Mouse (Mus musculus): ENCODE data around the gene Gusb.

Gusb gene

DNA sequence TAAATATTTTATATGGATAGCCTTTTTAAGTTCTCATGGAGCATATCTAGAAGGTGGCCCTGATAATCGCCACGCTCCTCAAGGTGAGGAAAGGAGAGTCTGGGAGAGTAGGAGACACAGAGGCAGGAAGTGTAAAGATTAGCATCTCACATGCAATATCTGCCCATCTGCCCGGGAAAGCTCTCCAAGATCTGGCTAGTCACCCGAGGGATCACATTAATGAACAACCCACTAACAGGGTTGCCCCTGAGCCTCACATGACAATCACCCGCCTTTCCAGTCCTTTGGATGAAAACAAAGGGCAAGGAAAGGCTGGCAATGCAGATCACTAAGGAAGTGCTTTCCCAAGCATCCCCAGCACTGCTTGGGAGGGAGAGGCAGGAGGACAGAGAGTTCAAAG, 24.3 kb upstream of the Gusb start:
- in situ Hi-C loops (cut with MboI), result loop anchor here (25.0 kb wide), 1 partner anchor 110 kb away; the partner anchor contains the start of gene Kctd7

DNA sequence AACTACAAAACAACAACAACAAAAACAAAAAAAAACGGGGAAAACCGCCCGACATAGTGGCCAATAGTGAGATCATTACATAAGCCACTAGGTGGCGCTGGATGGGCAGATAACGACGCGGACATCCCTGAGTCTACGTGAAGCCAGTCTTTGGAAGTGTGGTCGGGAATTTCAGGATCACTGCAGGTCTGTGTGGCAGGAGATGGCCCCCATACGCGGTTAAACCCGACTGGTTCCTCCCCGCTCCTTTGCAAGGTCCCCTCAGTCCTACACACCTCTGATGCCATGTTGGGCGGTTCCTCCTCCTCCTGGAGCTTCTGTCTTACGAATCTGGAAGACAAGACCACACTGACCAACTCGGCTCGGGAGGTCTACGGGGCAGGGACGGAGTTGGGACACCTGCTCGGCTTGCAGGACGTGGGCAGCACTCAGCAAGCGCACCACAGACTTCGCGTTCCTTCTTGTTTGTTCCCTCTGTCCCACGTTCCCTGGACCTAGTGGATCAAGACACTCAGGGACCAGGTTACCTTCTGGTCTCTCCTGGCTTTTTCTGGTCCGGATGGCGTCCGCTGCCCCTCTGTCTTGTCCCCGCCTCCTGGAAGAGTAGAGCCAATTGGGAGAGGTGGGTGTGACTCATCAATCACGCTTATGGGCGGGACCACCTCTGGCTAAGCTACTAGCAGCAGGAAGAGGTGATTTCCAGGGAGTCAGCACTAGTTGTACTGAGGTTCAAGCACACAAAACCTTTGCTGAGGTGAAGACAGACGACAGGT, 21.1 kb upstream of the Gusb start:
- in situ Hi-C loops (cut with MboI), result no loop called here

DNA sequence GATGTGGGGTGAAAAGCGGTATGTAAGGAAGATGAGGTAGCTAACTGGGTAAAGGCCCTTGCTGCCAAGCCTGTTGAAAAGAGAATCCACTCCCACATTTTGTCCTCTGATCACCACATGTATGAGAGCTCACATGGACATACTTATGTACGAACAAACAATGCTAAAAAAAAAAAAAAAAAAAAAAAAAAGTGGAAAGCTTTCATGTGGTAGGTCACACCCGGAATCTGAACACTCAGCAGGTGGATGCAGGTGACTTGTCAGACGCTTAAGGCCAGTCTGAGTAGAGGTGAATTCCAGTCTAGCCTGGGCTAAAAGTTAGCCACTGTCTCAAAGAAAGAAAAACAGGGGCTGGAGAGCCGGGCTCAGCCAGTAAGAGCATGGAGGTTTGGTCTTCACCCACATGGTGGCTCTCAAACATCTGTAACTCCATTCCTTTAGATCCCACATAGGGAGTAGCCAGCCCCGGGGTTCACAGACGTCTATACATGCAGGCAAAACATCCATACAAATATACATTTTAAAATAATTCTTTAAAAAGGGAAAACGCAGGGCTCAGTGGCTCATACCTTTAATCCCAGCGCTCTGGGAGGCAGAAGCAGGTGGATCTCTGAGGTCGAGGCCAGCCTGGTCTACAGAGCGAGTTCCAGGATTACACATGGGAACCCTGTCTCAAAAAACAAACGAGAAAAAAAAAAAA, 20.4 kb upstream of the Gusb start:
- in situ Hi-C loops (cut with MboI), result no loop called here

DNA sequence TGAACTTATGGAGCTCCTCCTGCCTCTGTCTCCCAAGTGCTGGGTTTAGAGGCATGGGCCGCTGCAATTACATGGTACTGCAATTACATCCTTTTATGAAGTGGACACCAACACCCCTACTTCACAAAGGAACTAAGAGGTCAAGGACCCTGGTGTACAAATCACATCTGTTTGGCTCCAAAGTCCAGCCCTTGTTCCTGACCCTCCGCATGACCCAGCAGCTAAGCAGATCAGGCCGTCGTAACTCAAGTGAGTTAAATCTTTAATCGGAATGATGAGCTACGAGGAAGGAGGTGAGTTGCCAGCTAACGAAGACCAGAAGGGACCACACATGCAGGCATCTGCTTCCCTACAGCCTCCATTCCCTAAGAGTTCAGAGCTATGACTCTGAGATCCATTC, 19.5 kb upstream of the Gusb start:
- in situ Hi-C loops (cut with MboI), result no loop called here

DNA sequence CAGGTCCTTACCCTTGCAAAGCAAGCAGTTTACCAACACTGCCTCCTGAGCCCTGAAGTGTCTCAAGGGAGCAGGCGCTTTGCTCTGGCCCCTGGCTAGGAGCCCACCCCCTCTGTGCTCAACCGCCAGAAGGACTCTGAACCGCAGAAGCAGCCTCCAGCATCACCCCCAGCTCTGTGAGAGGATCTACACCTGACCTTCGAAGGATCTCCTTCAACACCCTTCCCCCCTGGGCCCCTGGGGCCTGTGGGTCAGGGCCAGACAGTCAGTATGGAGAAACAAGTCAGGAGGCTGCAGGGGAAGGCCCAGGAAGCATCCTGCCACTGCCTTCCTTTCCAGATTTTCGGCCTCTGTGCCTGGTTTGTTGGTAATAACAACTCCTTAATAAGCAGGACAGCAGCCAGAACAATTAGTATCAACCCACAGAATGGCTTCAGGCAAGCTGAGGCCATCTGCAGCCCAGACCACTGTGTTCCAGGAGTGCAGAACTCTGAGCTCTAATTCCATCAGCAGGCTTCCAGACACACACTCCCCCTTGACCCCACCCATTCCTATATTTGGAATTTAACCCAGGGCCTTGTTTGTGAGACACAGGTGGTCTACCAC, 18.6 kb upstream of the Gusb start:
- in situ Hi-C loops (cut with MboI), result no loop called here

DNA sequence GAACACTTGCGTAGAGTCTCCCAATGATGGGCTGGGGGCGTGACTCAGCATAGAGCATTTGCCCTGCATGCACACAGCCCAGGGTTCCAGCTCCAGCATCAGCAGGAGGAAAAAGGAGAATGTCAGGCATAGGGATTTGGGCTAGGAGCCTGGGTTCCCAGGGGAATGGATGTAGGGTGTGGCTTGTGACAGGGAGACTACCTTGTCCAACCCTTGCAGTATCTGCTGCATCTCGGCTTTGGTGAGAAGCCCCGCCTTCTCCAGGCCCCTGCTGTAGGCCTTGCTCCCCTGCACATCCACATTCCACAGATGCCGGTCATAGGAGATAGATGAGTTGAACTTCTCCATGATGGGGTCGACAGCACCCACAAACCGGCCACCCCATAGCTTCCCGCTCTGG, 16.6 kb upstream of the Gusb start:
- in situ Hi-C loops (cut with MboI), result no loop called here

DNA sequence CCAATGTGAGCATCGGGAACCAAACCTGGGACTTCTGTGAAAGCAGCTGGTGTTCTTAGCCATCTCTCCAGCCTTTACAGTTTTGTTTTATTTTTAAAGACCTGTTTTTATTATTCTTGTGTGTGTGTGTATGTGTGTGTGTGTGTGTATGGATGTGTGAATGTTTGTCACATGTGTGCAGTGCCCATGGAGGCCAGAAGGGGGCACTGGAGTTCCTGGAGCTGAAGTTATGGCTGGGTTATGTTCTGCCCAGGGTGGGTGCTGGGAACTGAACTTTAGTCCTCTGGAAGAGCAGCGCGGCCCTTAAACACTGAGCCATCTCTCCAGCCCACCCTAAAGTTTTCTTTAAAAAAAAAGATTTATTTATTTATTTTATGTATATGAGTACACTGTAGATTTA, 12.3 kb upstream of the Gusb start:
- in situ Hi-C loops (cut with MboI), result no loop called here

DNA sequence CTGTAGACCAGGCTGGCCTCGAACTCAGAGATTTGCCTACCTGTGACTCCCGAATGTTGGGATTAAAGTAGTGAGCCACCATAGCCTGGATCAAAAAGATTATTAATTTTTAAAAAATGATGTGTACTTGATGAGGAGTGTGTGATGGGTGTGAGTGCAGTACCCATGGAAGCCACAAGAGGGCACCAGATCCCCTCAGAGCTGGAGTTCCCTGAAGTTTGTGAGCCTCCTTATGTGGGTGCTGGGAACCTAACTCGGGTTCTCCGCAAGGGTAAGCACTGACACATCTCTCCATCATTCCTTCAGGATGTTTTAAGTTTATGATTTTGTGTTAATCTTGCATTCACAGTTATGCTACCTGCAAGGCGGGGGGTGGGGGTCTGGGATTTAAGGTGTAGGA, 8.1 kb upstream of the Gusb start:
- in situ Hi-C loops (cut with MboI), result no loop called here

DNA sequence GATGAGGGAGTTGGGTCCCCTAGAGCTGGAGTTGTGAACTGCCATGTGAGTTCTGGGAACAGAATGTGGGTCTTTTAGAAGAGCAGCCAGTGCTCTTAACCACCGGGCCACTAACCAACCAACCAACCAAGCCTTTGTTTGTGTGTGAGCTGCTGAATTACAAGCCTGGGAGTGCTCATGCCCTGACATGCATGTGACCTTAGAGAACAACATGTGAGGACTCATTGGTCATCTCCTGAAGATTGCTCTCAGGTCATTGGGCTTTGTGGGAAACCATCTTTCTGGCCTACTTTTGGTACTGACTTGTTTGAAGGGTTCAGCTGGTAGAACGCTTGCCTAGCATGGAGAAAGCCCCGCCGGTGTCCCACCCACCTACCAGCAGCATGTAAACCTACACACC, 6.9 kb upstream of the Gusb start:
- in situ Hi-C loops (cut with MboI), result no loop called here

DNA sequence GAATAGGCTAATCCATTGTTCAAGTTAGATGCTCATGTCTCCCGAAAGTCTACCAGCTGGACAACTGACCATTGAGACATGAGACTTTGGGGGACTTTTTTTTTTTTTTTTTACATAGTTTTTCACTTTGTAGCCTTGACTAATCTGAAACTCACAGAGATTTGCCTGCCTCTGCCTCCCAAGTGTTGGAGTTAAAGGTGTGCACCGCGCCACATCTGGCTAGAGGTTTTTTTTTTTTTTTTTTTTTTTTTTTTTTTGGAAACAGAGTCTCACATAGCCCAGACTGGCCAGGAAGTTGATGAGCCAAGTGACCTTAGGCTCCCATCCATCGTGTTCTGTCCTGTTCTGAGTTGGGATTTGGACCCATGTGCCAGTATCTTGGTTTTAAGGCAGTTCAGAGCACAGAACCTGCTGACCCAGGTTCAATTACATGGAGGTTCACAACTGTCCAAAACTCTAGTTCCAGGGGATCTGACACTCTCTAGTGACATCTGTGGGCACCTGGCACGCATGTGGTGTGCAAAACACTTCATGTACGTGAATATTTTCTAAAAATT, 5.3 kb upstream of the Gusb start:
- in situ Hi-C loops (cut with MboI), result no loop called here

DNA sequence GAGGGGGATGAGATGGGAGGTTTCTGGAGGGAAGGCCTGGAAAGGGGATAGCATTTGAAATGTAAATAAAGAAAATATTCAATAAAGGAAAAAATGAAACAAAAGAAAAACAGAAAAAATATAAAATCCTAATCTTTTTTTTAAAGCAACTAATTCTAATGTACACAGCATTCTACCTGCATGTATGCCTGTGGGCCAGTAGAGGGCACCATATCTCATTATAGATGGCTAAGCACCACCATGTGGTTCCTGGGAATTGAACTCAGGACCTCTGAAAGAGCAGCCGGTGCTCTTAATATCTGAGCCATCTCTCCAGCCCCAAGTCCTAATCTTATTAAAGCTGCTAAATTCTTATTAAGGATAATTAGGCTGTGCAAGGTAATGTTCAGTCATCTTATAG, 4.5 kb upstream of the Gusb start:
- in situ Hi-C loops (cut with MboI), result no loop called here

DNA sequence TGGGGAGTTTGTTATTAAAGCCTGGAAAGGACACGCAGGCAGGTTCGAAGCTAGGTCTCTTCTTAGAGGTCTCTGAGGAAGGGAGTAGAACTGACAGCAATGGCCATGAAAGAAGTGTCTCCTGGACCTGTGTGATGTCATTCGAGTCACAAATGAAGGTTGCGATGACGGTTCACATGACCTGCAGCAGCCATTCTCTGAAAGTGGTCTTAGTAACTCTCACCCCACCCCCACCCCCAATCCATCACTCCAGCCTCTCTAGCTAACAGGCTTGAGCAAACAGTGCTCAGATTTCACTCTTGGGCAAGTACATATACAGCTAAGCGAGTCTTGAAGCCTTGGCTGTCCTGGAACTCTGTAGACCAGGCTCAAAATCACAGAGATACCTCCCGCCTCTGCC, 380 bp upstream of the Gusb start:
- in situ Hi-C loops (cut with MboI), result no loop called here

DNA sequence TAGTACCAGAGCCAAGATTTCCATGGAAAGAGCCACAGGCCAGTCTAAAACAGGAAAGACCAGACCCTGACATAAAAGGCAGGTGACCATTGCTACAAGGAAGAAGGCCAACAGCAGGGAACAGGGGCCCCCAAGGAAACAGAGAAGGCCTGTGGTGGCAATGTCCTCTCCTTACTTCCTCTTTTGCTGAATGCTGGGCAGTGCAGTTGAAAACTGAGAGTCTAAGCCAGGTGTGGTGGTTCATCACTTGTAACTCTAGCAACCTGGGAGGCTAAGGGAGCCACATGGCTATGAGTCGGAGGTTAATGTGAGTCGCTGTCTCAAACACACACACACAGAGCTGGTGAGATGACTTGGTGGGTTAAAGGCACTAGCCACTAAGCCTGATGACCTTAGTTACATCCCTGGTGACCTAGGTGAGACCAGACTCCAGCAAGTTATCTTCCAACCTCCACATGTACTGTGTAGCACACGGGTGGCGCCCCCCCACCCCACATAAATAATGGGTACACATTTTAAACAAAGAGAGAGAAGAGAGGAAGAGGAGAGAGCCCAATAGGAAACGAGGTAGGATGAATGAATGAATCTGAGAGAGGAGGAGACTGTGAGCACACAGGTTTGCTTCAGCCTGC, 1.4 kb downstream of the Gusb start:
- in situ Hi-C loops (cut with MboI), result no loop called here

DNA sequence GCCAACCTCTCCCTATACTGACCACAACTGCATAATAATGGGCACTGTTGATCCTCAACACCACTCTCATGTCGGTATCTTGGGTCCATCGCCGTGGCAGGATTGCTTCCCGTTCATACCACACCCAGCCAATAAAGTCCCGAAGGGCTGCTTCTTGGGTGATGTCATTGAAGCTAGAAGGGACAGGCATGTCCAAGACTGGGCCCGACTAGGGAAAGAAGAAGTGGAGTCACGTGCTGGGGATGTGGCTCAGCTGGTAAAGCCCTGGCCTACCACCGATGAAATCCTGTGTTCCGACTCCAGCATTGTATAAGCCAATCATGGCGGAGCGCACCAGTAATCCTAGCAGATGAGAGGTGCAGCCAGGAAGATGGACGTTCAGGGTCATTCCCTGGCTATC, 2.1 kb downstream of the Gusb start:
- in situ Hi-C loops (cut with MboI), result no loop called here

DNA sequence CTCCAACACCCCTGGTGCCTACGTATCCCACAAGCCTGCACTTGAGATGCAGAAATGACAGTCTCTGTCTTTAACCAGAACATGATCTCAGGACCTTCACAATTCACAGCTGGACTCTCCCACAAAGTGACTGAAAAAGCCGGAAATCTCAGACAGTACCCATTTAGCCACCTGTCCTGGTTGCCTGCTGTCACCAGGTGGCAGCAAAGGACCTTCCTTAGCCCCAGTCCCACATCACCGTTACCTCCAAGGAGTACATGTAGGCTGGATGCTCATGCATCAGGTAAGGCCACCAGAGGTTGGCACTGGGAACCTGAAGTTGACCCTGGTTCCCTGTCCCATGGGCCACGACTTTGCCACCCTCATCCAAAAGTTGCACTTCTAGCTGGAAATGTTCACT, 3.8 kb downstream of the Gusb start:
- in situ Hi-C loops (cut with MboI), result loop anchor here (25.0 kb wide), 1 partner anchor 863 kb away; no protein-coding TSS in a partner anchor

DNA sequence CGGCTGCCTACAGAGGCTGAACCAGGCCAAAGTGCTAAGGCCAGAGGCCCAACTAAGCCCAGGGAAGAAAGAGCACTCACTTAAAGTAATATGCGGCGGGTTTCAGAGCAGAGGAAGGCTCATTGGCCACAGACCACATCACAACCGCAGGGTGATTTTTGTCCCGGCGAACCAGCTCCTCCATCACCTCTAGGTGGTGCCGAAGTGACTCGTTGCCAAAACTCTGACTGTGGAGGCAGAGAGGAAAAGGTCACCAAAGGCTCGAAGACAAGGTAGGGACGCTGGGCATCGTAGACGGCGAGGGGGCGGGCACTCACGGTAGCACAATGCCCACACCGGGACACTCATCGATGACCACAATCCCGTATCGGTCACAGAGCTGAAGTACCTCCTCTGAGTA, 5.1 kb downstream of the Gusb start:
- in situ Hi-C loops (cut with MboI), result loop anchor here (25.0 kb wide), 1 partner anchor 865 kb away; no protein-coding TSS in a partner anchor

DNA sequence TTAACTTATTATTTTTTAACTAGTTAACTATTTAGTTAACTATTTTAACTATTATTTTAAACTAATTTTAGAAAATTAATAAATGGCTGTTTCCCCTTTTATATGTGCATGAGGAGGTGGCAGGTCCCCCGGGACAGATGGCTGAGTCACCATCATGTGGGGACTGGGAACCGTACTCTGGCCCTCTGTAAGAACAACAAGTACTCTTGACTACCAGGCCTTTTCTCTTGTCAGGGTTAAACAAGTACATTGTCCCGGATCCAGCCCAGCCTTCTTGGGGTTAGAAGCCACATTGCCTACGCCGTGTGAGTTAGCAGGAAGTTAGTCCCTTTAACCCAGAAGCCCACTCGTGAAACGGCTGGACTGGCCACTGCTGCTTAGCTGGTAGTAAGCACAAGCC, 7.9 kb downstream of the Gusb start:
- in situ Hi-C loops (cut with MboI), result loop anchor here (25.0 kb wide), 1 partner anchor 867 kb away; no protein-coding TSS in a partner anchor

DNA sequence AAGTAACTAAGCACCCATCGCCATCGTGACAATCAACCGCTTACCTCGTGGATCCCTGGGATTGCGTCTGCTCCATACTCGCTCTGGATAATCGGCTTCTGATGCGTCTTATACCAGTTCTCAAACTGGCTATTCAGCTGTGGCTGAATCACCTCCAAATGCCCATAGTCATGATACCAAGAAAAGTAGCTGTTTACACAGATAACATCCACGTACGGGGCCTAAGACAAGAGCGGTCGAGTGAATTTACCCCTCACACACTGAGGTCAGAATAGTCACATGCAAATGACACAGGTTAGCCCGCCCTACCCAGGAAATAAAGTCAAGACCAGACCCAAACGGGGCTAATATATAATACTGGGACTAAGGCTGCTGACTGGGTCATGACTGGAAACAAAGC, 9.5 kb downstream of the Gusb start:
- in situ Hi-C loops (cut with MboI), result loop anchor here (25.0 kb wide), 1 partner anchor 869 kb away; no protein-coding TSS in a partner anchor

DNA sequence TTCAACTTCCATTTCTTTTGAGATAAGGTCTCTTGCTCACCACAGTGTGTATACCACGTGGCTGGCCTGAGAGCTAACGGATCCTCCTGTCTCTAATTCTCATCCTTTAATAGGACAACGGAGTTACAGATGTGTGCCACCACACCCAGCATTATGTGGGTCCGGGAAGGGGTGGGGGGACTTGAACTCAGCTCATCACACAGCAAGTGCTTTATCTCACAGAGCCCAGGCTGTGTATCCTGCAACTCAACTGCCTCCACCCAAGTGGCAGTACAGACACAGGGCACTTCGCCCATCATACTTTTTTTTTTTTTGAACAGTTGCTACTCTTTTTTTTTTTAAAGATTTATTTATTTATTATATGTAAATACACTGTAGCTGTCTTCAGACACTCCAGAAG, 11.0 kb downstream of the Gusb start:
- in situ Hi-C loops (cut with MboI), result loop anchor here (25.0 kb wide), 1 partner anchor 870 kb away; no protein-coding TSS in a partner anchor

DNA sequence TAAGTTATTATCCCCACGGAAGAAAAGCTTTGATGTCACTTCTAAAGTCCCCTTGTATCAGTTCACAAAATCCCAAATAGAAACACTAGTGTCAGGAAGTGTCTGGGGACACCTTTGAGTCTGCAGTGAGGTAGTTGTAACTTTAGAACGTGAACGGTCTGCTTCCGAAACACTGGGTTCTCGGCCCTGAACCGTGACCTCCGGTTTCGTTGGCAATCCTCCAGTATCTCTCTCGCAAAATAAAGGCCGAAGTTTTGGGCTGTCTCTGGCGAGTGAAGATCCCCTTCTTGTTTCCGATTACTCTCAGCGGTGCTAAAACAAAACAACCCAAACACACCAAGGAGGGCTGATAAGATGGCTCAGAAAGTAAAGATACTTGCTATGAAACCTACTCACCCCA, 13.5 kb downstream of the Gusb start:
- in situ Hi-C loops (cut with MboI), result loop anchor here (25.0 kb wide), 1 partner anchor 873 kb away; no protein-coding TSS in a partner anchor

DNA sequence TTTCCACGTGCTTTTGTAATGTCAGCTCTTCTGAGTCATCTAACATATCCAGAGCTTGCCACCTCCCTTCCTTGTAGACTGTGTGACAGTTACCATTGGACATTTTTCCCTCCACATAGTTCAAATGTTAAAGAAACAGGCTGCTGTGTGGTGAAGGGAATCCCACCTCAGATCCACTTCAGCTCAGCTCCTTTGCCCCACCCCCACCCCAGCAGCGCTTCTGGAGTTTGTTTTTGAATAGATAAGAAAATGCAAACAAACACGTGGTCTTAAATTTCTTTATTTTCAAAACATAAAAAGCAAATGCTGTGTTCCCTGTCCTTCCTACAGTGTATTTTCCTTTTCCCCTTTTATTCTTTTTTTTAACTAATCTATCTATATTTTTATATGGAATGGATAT, 22.6 kb downstream of the Gusb start:
- in situ Hi-C loops (cut with MboI), result loop anchor here (25.0 kb wide), 1 partner anchor 882 kb away; no protein-coding TSS in a partner anchor

DNA sequence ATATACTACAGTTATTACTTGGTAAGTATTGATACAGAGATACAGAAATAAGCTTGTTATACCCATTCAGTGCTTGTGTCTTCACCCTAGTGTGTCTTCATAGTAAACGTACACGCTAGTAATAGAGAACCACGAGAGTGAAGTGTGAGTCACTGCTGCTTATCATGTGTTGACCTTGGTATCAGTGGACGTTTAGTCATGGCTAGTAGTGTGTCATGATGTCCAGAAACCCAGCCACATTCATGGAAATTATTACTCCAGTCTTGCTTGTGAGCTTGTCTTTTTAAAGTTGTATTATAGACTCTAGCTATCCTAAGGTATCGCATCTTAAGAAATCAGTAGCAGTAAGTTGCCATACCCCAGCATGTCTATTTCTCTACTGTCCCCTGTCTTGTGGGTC, 24.2 kb downstream of the Gusb start:
- in situ Hi-C loops (cut with MboI), result loop anchor here (25.0 kb wide), 1 partner anchor 884 kb away; no protein-coding TSS in a partner anchor

Data from mature B cell (primary cell).